Mouse (Mus musculus): ENCODE results near the gene Ski.

GRCm38 (mm10) chr4:155133188-155133587 is 89.2 kb downstream of the Ski start:
- TF ChIP-seq CTCF (IDR thresholded peaks at IDR 0.05): no peak
- TF ChIP-seq EP300 (IDR thresholded peaks at IDR 0.05): no peak
